Mouse (Mus musculus): Measurements from ENCODE around the gene Ovol2. TPM values are rescaled to one million over a fixed set of nuclear protein-coding genes. Genes with fewer than 3 reads are reported as not detected.

Gene Ovol2
- total RNA-seq (2021) (not detected), polyA plus RNA-seq (2012; rRNA removed) (0.14 TPM in 1 of 2 replicates, not detected in the other)
- long read RNA-seq, partial matches to known transcripts, result 0 of 1 reads
- long read RNA-seq, other reads (novel, unspliced or antisense), result 1 of 1 reads

- Histone ChIP-seq H3K4me3 (peak within 1 kb of the TSS; percentile 42), H3K36me3 (ENCODE audit: control insufficient read depth, insufficient read depth, low read length) (no peaks in the 10 kb centered on the region), H3K27ac (no peak within 1 kb of the TSS), H3K79me2 (replicated peaks; ENCODE audit: control insufficient read depth, insufficient read depth, low read length) (no peaks in the 10 kb centered on the region), H3K4me1 (ENCODE audit: control insufficient read depth, insufficient read depth, low read length) (no peaks in the 10 kb centered on the region), H3K27me3 (ENCODE audit: control insufficient read depth, insufficient read depth, low read length) (peaks cover 27% of the 10 kb centered on the region), H3K9ac (ENCODE audit: low read depth, low read length) (peak within 1 kb of the TSS; percentile 21)
- 1% methylated on average over 62 of the region's 62 CpGs for WGBS
- TF ChIP-seq EP300 (IDR thresholded peaks at IDR 0.05; ENCODE audit: insufficient read depth, low read depth, low read length) (no peak), POLR2A (IDR thresholded peaks at IDR 0.05; ENCODE audit: insufficient read depth, low read depth, low read length) (no peak), CTCF (IDR thresholded peaks at IDR 0.05) (no peak)
- peak in 1 of 2 experiments; percentile 28 for DNase-seq
- intact Hi-C loops (cut with DNase I), result no loop called here
These were observed at the start of gene Ovol2 for GRCm38 (mm10) chr2:144331401-144332302. Ovol2 (minus strand) TSS chr2:144332146.

- Histone ChIP-seq H3K4me3 (no peak overlapping the region), H3K9ac (ENCODE audit: low read depth, low read length) (no peak overlapping the region), H3K36me3 (ENCODE audit: control insufficient read depth, insufficient read depth, low read length) (peaks cover 28% of the 10 kb centered on the region), H3K79me2 (replicated peaks; ENCODE audit: control insufficient read depth, insufficient read depth, low read length) (no peaks in the 10 kb centered on the region; the same call in none of the 2 replicates), H3K4me1 (ENCODE audit: control insufficient read depth, insufficient read depth, low read length) (peaks cover 7% of the 10 kb centered on the region), H3K27me3 (ENCODE audit: control insufficient read depth, insufficient read depth, low read length) (no peaks in the 10 kb centered on the region), H3K27ac (no peak overlapping the region)
- intact Hi-C loops (cut with DNase I), result no loop called here
- WGBS, result 71% methylated on average over 4 of the region's 4 CpGs
- no peak for TF ChIP-seq POLR2A (IDR thresholded peaks at IDR 0.05; ENCODE audit: insufficient read depth, low read depth, low read length)
- no peak for TF ChIP-seq CTCF (IDR thresholded peaks at IDR 0.05)
- TF ChIP-seq EP300 (IDR thresholded peaks at IDR 0.05; ENCODE audit: insufficient read depth, low read depth, low read length), result no peak
- no peak for DNase-seq
These were observed 49.8 kb upstream of the Ovol2 start for GRCm38 (mm10) chr2:144381741-144382140.

GRCm38 (mm10) chr2:144381293-144381692 lies 49.3 kb upstream of the Ovol2 start:
- Histone ChIP-seq H3K27me3 (ENCODE audit: control insufficient read depth, insufficient read depth, low read length) (no peaks in the 10 kb centered on the region), H3K4me3 (no peak overlapping the region), H3K9ac (ENCODE audit: low read depth, low read length) (no peak overlapping the region), H3K4me1 (ENCODE audit: control insufficient read depth, insufficient read depth, low read length) (peaks cover 6% of the 10 kb centered on the region; the same call in 1 of the 2 replicates), H3K79me2 (replicated peaks; ENCODE audit: control insufficient read depth, insufficient read depth, low read length) (no peaks in the 10 kb centered on the region; the same call in none of the 2 replicates), H3K36me3 (ENCODE audit: control insufficient read depth, insufficient read depth, low read length) (peaks cover 30% of the 10 kb centered on the region), H3K27ac (no peak overlapping the region)
- TF ChIP-seq CTCF (IDR thresholded peaks at IDR 0.05) (no peak), EP300 (IDR thresholded peaks at IDR 0.05; ENCODE audit: insufficient read depth, low read depth, low read length) (no peak), POLR2A (IDR thresholded peaks at IDR 0.05; ENCODE audit: insufficient read depth, low read depth, low read length) (no peak)
- no peak for DNase-seq
- WGBS, result 56% methylated on average over 3 of the region's 3 CpGs
- intact Hi-C loops (cut with DNase I), result no loop called here

- peaks cover 3% of the 10 kb centered on the region for H3K79me2 ChIP-seq (replicated peaks; ENCODE audit: control insufficient read depth, insufficient read depth, low read length)
- DNase-seq, result no peak
- intact Hi-C loops (cut with DNase I), result no loop called here
- no peak overlapping the region for H3K27ac ChIP-seq
- peaks cover 16% of the 10 kb centered on the region for H3K36me3 ChIP-seq (ENCODE audit: control insufficient read depth, insufficient read depth, low read length)
- TF ChIP-seq EP300 (IDR thresholded peaks at IDR 0.05; ENCODE audit: insufficient read depth, low read depth, low read length), result no peak
- no peak for TF ChIP-seq CTCF (IDR thresholded peaks at IDR 0.05)
- TF ChIP-seq POLR2A (IDR thresholded peaks at IDR 0.05; ENCODE audit: insufficient read depth, low read depth, low read length), result no peak
- H3K27me3 ChIP-seq (ENCODE audit: control insufficient read depth, insufficient read depth, low read length), result no peaks in the 10 kb centered on the region
- WGBS, result 83% methylated on average over 10 of the region's 10 CpGs
- H3K4me1 ChIP-seq (ENCODE audit: control insufficient read depth, insufficient read depth, low read length), result peaks cover 5% of the 10 kb centered on the region; the same call in 1 of the 2 replicates
- H3K4me3 ChIP-seq, result no peak overlapping the region
- H3K9ac ChIP-seq (ENCODE audit: low read depth, low read length), result no peak overlapping the region
These were observed 43.2 kb upstream of the Ovol2 start for GRCm38 (mm10) chr2:144375063-144375703.

GRCm38 (mm10) chr2:144373063-144373462 lies 41.1 kb upstream of the Ovol2 start:
- intact Hi-C loops (cut with DNase I), result no loop called here
- H3K36me3 ChIP-seq (ENCODE audit: control insufficient read depth, insufficient read depth, low read length), result peaks cover 17% of the 10 kb centered on the region

More at GRCm38 (mm10) chr2:144373063-144373462, 41.1 kb upstream of the Ovol2 start:
- no peak overlapping the region for H3K9ac ChIP-seq (ENCODE audit: low read depth, low read length)
- no peak for DNase-seq
- H3K4me3 ChIP-seq, result no peak overlapping the region
- TF ChIP-seq POLR2A (IDR thresholded peaks at IDR 0.05; ENCODE audit: insufficient read depth, low read depth, low read length) (no peak), CTCF (IDR thresholded peaks at IDR 0.05) (no peak), EP300 (IDR thresholded peaks at IDR 0.05; ENCODE audit: insufficient read depth, low read depth, low read length) (no peak)
- whole genome bisulfite sequencing, result 95% methylated on average over 9 of the region's 9 CpGs
- H3K79me2 ChIP-seq (replicated peaks; ENCODE audit: control insufficient read depth, insufficient read depth, low read length), result peaks cover 3% of the 10 kb centered on the region
- H3K4me1 ChIP-seq (ENCODE audit: control insufficient read depth, insufficient read depth, low read length), result peaks cover 7% of the 10 kb centered on the region
- no peaks in the 10 kb centered on the region for H3K27me3 ChIP-seq (ENCODE audit: control insufficient read depth, insufficient read depth, low read length)
- no peak overlapping the region for H3K27ac ChIP-seq

Measured in heart, adult 2 months (tissue).